Mouse (Mus musculus): ENCODE results near the gene Pkib. TPM values are rescaled to one million over a fixed set of nuclear protein-coding genes. Genes with fewer than 3 reads are reported as not detected.
A peak's percentile ranks its signal among the peaks of the same experiment; 100 is the strongest.

Pkib gene
- polyA plus RNA-seq (2014; fragmentation: Nextera tagmentation; extraction: Ambion mirVana), result 1.1 and 1.8 TPM in 2 replicates

DNA sequence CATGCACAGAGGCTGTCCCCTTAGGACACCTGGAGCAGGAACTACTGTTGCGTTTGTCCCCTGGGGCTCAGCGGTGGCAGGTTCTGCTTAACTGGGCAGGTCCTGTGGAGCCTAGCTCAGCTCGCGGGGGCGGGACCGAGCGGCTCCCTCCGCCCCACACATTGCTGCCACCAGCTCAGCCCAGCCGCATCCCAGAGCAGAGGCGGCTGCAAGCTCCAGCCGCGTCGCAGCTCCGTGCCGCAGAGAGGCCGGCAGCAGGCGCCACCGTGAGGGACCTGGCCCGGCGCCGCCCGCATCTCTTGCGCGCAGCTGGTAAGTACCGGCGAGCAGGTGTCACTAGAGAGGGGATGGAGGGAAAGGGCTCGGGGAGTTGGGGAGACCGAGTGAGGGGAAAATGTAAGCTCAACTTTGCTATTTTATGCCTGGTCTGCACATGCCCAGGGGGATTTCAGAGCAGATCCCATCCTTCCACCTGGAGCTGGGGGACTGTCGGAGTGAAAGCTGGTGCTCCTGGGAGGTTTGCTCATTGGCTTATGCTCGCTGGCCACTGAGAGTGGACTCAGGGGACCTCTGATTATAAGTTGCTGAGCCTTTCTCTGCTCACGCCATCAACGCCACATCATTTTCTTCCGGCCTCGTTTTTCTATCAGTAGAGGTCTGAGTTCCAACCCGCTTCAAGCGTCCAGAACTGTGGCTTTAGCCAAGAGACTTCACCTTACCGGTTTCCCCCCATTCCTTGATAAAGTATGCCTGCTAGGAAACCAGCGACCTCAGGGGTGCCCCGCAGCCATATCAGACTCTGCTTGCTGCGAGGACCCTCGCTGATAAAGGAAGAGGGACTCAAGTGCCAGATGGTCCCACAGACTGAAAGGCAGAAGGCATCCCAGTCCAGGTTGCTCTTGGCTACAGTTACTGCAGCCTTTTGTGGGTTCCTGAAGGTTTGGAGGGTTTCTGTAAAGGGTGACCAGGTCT is at the start of gene Pkib:
TSS of gene Pkib (plus strand) at position 86 of the 972 bp plus-strand sequence.
- Histone ChIP-seq H3K9me3 (ENCODE audit: control insufficient read depth, low read length) (no peaks in the 10 kb centered on the region), H3K36me3 (ENCODE audit: control insufficient read depth, insufficient read depth, low read length) (no peaks in the 10 kb centered on the region), H3K4me2 (ENCODE audit: low read depth) (peak within 1 kb of the TSS; percentile 82), H3K27ac (ENCODE audit: low read depth, low read length) (no peak within 1 kb of the TSS), H3K4me1 (ENCODE audit: control insufficient read depth, insufficient read depth, low read length) (peaks cover 3% of the 10 kb centered on the region; the same call in 1 of the 2 replicates), H3K9ac (ENCODE audit: low read length) (peak within 1 kb of the TSS; percentile 26), H3K27me3 (ENCODE audit: control insufficient read depth, insufficient read depth, low read length) (no peaks in the 10 kb centered on the region), H3K4me3 (ENCODE audit: low read depth, low read length) (peak within 1 kb of the TSS; percentile 43)
- WGBS, result 3% methylated on average over 41 of the region's 41 CpGs
- peak; percentile 84 for ATAC-seq (ENCODE audit: insufficient read depth, low FRiP score, low TSS enrichment)
- peak; percentile 73 for DNase-seq (ENCODE audit: low spot score)

GRCm38 (mm10) chr10:57583927-57584326 is 47.9 kb upstream of the Pkib start:
- DNase-seq (ENCODE audit: low spot score), result no peak
- no peak for ATAC-seq (ENCODE audit: insufficient read depth, low FRiP score, low TSS enrichment)
- Histone ChIP-seq H3K9me3 (ENCODE audit: control insufficient read depth, low read length) (no peaks in the 10 kb centered on the region), H3K4me3 (ENCODE audit: low read depth, low read length) (no peak overlapping the region), H3K36me3 (ENCODE audit: control insufficient read depth, insufficient read depth, low read length) (no peaks in the 10 kb centered on the region), H3K27me3 (ENCODE audit: control insufficient read depth, insufficient read depth, low read length) (no peaks in the 10 kb centered on the region), H3K4me2 (ENCODE audit: low read depth) (no peak overlapping the region), H3K27ac (ENCODE audit: low read depth, low read length) (no peak overlapping the region), H3K4me1 (ENCODE audit: control insufficient read depth, insufficient read depth, low read length) (no peaks in the 10 kb centered on the region), H3K9ac (ENCODE audit: low read length) (no peak overlapping the region)
- 40% methylated on average over 1 of the region's 1 CpGs for WGBS

DNA sequence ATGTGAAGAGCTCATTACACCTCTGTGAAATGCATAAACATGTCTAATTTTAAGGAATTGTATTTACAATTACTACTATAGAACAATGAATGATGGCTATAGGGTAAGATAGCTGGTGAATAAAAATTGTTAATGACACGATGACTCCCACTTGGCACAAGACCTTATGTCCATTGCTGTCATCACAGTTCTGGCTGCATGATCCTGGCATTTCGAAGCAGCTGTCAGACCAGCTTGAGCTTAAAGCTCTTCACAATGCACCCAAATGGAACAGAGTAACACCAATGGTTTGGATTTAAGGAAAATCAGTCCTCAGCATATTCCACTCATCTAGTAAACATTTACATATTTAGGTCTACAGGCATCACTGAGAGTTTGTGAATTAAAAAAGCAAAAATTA is 37.5 kb upstream of the Pkib start:
- 87% methylated on average over 2 of the region's 2 CpGs for whole genome bisulfite sequencing
- H3K27me3 ChIP-seq (ENCODE audit: control insufficient read depth, insufficient read depth, low read length), result no peaks in the 10 kb centered on the region
- DNase-seq (ENCODE audit: low spot score) (no peak), ATAC-seq (ENCODE audit: insufficient read depth, low FRiP score, low TSS enrichment) (no peak)
- H3K9me3 ChIP-seq (ENCODE audit: control insufficient read depth, low read length), result no peaks in the 10 kb centered on the region
- no peak overlapping the region for H3K27ac ChIP-seq (ENCODE audit: low read depth, low read length)
- H3K9ac ChIP-seq (ENCODE audit: low read length), result no peak overlapping the region
- no peaks in the 10 kb centered on the region for H3K36me3 ChIP-seq (ENCODE audit: control insufficient read depth, insufficient read depth, low read length)
- H3K4me1 ChIP-seq (ENCODE audit: control insufficient read depth, insufficient read depth, low read length), result no peaks in the 10 kb centered on the region
- no peak overlapping the region for H3K4me3 ChIP-seq (ENCODE audit: low read depth, low read length)
- H3K4me2 ChIP-seq (ENCODE audit: low read depth), result no peak overlapping the region

- H3K9me3 ChIP-seq (ENCODE audit: control insufficient read depth, low read length), result no peaks in the 10 kb centered on the region
- H3K9ac ChIP-seq (ENCODE audit: low read length), result no peak overlapping the region
- WGBS, result 76% methylated on average over 2 of the region's 2 CpGs
- ATAC-seq (ENCODE audit: insufficient read depth, low FRiP score, low TSS enrichment) (no peak), DNase-seq (ENCODE audit: low spot score) (no peak)
- no peak overlapping the region for H3K4me2 ChIP-seq (ENCODE audit: low read depth)
- no peaks in the 10 kb centered on the region for H3K36me3 ChIP-seq (ENCODE audit: control insufficient read depth, insufficient read depth, low read length)
- H3K27ac ChIP-seq (ENCODE audit: low read depth, low read length), result no peak overlapping the region
- no peaks in the 10 kb centered on the region for H3K4me1 ChIP-seq (ENCODE audit: control insufficient read depth, insufficient read depth, low read length)
- H3K27me3 ChIP-seq (ENCODE audit: control insufficient read depth, insufficient read depth, low read length), result no peaks in the 10 kb centered on the region
- H3K4me3 ChIP-seq (ENCODE audit: low read depth, low read length), result no peak overlapping the region
Observed at GRCm38 (mm10) chr10:57597172-57597571, 34.6 kb upstream of the Pkib start.

- Histone ChIP-seq H3K4me1 (ENCODE audit: control insufficient read depth, insufficient read depth, low read length) (no peaks in the 10 kb centered on the region), H3K4me3 (ENCODE audit: low read depth, low read length) (no peak overlapping the region), H3K9me3 (ENCODE audit: control insufficient read depth, low read length) (no peaks in the 10 kb centered on the region), H3K9ac (ENCODE audit: low read length) (no peak overlapping the region), H3K27me3 (ENCODE audit: control insufficient read depth, insufficient read depth, low read length) (no peaks in the 10 kb centered on the region), H3K36me3 (ENCODE audit: control insufficient read depth, insufficient read depth, low read length) (no peaks in the 10 kb centered on the region), H3K4me2 (ENCODE audit: low read depth) (no peak overlapping the region), H3K27ac (ENCODE audit: low read depth, low read length) (no peak overlapping the region)
- DNase-seq (ENCODE audit: low spot score) (no peak), ATAC-seq (ENCODE audit: insufficient read depth, low FRiP score, low TSS enrichment) (no peak)
- WGBS, result 88% methylated on average over 4 of the region's 4 CpGs
Observed at GRCm38 (mm10) chr10:57602951-57603350, 28.8 kb upstream of the Pkib start.

DNA sequence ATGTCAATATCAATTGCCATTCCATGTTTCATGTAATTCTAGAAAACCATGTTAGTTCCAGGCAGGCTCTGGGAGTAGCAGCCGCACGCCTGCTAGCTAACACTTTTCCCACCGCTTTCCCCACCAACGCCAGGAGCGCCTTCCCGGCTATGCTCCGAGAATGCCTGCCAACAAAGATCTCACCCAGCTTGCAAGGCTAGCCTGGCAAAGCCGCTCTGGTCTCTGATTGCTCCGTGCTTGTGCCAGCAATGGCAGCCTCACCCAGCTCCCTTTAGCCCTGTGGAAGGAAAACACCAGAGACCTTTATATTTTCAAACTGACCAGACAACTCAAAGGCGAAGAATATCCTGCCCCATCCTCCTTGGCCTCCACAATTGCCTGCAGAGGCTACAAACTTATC is 8.5 kb upstream of the Pkib start:
- 84% methylated on average over 10 of the region's 10 CpGs for WGBS
- ATAC-seq (ENCODE audit: insufficient read depth, low FRiP score, low TSS enrichment) (no peak), DNase-seq (ENCODE audit: low spot score) (no peak)
- no peak overlapping the region for H3K9ac ChIP-seq (ENCODE audit: low read length)
- no peaks in the 10 kb centered on the region for H3K27me3 ChIP-seq (ENCODE audit: control insufficient read depth, insufficient read depth, low read length)
- H3K9me3 ChIP-seq (ENCODE audit: control insufficient read depth, low read length), result no peaks in the 10 kb centered on the region
- H3K4me3 ChIP-seq (ENCODE audit: low read depth, low read length), result no peak overlapping the region
- no peaks in the 10 kb centered on the region for H3K36me3 ChIP-seq (ENCODE audit: control insufficient read depth, insufficient read depth, low read length)
- no peak overlapping the region for H3K4me2 ChIP-seq (ENCODE audit: low read depth)
- H3K4me1 ChIP-seq (ENCODE audit: control insufficient read depth, insufficient read depth, low read length), result no peaks in the 10 kb centered on the region
- no peak overlapping the region for H3K27ac ChIP-seq (ENCODE audit: low read depth, low read length)

- no peak overlapping the region for H3K4me3 ChIP-seq (ENCODE audit: low read depth, low read length)
- WGBS, result 79% methylated on average over 2 of the region's 2 CpGs
- no peak overlapping the region for H3K27ac ChIP-seq (ENCODE audit: low read depth, low read length)
- ATAC-seq (ENCODE audit: insufficient read depth, low FRiP score, low TSS enrichment) (no peak; the same call in 1 of the 2 replicates), DNase-seq (ENCODE audit: low spot score) (no peak)
- H3K4me1 ChIP-seq (ENCODE audit: control insufficient read depth, insufficient read depth, low read length), result peaks cover 3% of the 10 kb centered on the region; the same call in 1 of the 2 replicates
- no peaks in the 10 kb centered on the region for H3K9me3 ChIP-seq (ENCODE audit: control insufficient read depth, low read length)
- no peaks in the 10 kb centered on the region for H3K36me3 ChIP-seq (ENCODE audit: control insufficient read depth, insufficient read depth, low read length)
- H3K27me3 ChIP-seq (ENCODE audit: control insufficient read depth, insufficient read depth, low read length), result no peaks in the 10 kb centered on the region
- no peak overlapping the region for H3K4me2 ChIP-seq (ENCODE audit: low read depth)
- no peak overlapping the region for H3K9ac ChIP-seq (ENCODE audit: low read length)
Observed at GRCm38 (mm10) chr10:57627773-57628172, 4.0 kb upstream of the Pkib start.

- 97% methylated on average over 2 of the region's 2 CpGs for WGBS
- H3K9ac ChIP-seq (ENCODE audit: low read length), result no peak overlapping the region
- DNase-seq (ENCODE audit: low spot score), result no peak
- no peaks in the 10 kb centered on the region for H3K9me3 ChIP-seq (ENCODE audit: control insufficient read depth, low read length)
- H3K4me3 ChIP-seq (ENCODE audit: low read depth, low read length), result no peak overlapping the region
- no peaks in the 10 kb centered on the region for H3K27me3 ChIP-seq (ENCODE audit: control insufficient read depth, insufficient read depth, low read length)
- H3K4me2 ChIP-seq (ENCODE audit: low read depth), result no peak overlapping the region
- peaks cover 3% of the 10 kb centered on the region; the same call in 1 of the 2 replicates for H3K4me1 ChIP-seq (ENCODE audit: control insufficient read depth, insufficient read depth, low read length)
- H3K27ac ChIP-seq (ENCODE audit: low read depth, low read length), result no peak overlapping the region
- no peaks in the 10 kb centered on the region for H3K36me3 ChIP-seq (ENCODE audit: control insufficient read depth, insufficient read depth, low read length)
- no peak for ATAC-seq (ENCODE audit: insufficient read depth, low FRiP score, low TSS enrichment)
Observed at GRCm38 (mm10) chr10:57630557-57630956, 1.2 kb upstream of the Pkib start.

- 86% methylated on average over 4 of the region's 4 CpGs for WGBS
- no peak overlapping the region for H3K27ac ChIP-seq (ENCODE audit: low read depth, low read length)
- H3K9ac ChIP-seq (ENCODE audit: low read length), result no peak overlapping the region
- H3K27me3 ChIP-seq (ENCODE audit: control insufficient read depth, insufficient read depth, low read length), result no peaks in the 10 kb centered on the region
- ATAC-seq (ENCODE audit: insufficient read depth, low FRiP score, low TSS enrichment) (no peak), DNase-seq (ENCODE audit: low spot score) (no peak)
- H3K4me2 ChIP-seq (ENCODE audit: low read depth), result no peak overlapping the region; the same call in 1 of the 2 replicates
- H3K36me3 ChIP-seq (ENCODE audit: control insufficient read depth, insufficient read depth, low read length), result no peaks in the 10 kb centered on the region
- no peak overlapping the region for H3K4me3 ChIP-seq (ENCODE audit: low read depth, low read length)
- H3K9me3 ChIP-seq (ENCODE audit: control insufficient read depth, low read length), result no peaks in the 10 kb centered on the region
- peaks cover 3% of the 10 kb centered on the region; the same call in 1 of the 2 replicates for H3K4me1 ChIP-seq (ENCODE audit: control insufficient read depth, insufficient read depth, low read length)
Observed at GRCm38 (mm10) chr10:57632868-57633240, 1.1 kb downstream of the Pkib start.

Data from neural tube, embryonic 11.5 days (tissue).